Mouse (Mus musculus) ovary, postnatal 10 days (tissue): ENCODE results near the gene Vsir.

Source experiments
- DNase-seq: peaks from one replicate; pipeline ENCODE4 v3.0.0; 2022; ENCODE audit warnings: low spot score

Vsir gene

DNA sequence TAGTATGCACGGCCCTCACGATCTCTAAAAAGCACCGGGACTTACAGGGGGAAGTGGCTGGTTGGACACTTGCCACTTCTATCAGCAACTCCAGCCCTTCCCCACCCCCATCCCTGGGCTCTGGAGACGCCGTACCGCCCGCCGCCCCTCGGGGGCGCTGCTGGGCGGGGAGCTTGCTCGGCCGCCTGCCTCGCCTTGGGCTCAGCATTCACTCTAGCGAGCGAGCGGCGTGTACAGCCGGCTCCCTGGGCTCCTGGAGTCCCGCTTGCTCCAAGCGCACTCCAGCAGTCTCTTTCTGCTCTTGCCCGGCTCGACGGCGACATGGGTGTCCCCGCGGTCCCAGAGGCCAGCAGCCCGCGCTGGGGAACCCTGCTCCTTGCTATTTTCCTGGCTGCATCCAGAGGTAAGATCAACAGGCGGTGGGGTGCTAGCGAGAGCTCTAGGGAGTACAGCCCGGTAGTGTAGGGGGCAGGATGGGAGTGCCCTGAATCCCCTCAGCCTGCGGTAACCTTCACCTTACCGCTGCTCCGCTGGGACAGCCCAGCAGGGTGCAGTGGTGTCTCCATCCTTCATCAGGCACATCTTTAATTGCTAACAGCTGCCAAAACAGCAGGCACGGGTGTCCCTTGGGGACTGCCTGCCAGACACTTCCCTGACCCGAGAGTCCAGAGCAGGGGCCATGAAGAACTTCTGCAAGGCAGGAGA is at the start of gene Vsir:
TSS of gene Vsir (plus strand) at position 151 of the 705 bp plus-strand sequence.
- peak; percentile 56 for DNase-seq

DNA sequence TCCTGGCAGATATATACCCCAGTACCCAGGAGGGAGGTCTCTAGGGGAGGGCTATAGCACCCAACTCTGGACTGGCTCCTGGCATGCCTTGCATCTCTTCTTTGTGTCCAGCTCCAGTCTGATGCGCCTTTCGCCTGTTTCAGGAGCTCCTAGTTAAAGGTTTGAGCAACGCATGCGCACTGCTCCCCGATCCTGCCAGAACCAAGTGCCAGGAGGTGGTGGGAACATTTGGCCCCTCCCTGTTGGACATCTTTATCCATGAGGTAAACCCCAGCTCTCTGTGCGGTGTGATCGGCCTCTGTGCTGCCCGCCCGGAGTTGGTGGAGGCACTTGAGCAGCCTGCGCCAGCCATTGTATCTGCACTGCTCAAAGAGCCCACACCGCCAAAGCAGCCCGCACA is 47.0 kb upstream of the Vsir start:
- DNase-seq, result no peak

DNA sequence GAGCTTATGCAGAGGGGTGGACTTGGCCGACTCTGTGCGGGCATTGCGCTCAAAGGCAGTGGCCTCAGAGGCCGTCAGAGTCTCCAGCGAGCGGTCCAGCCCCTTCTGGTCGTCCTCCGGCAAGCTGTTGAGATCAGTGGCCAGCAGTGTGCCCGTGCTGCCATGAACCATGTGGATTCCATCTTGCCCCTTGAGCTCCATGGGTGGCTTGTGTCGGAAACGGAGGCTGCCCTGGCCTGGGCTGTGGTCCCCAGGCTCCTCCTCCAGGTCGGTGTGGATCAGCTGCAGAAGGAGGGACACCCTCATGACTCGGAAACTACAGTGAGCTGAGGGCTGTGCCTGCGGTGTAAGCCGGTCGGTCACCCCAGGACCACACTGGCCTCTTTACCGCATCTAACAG is 43.2 kb upstream of the Vsir start:
- DNase-seq, result no peak

- DNase-seq, result peak; percentile 52
Observed at GRCm38 (mm10) chr10:60304854-60305628, 41.6 kb upstream of the Vsir start.

DNA sequence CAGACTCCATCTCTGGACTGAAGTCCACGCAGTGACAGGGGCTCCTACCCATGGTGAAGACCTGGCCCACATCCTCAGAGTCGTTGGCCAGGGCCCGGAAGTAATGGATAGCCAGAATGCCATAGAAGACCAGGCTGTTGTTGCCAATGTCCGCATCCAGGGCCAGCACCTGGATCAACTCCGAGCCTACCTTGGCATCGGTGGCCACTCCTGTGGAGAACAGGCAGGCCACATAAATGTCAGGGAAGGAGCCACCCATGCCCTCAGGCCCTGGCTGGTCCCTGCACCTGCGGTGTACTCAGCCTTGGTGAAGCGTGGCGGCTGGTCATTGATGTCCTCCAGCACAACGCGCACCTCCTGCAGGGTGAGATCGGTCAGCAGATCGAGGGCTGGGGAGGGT is 36.0 kb upstream of the Vsir start:
- no peak for DNase-seq

- DNase-seq, result no peak
Observed at GRCm38 (mm10) chr10:60313606-60314005, 33.0 kb upstream of the Vsir start.

- no peak for DNase-seq
Observed at GRCm38 (mm10) chr10:60316166-60316565, 30.5 kb upstream of the Vsir start.

- DNase-seq, result no peak
Observed at GRCm38 (mm10) chr10:60328963-60329650, 17.5 kb upstream of the Vsir start.

DNA sequence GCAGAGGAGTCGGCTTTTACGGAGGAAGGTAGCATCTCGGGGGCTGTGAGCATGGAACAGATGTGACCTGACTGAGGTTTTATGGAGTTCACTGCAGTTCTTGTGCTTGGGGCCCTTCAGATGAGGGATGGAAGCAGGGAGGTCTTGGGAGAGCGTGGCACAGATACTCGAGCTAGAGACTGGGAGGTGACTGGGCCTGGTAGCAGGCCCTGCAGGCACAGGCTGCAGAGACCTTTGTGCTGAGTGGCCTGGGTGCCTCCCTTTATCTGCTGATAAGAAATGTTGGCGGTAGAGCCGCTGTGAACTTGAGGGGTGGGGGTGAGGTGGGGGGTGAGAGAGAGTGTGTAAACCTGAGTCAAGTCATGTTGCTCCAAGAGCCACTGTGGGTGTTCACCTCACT is 12.1 kb upstream of the Vsir start:
- DNase-seq, result no peak

DNA sequence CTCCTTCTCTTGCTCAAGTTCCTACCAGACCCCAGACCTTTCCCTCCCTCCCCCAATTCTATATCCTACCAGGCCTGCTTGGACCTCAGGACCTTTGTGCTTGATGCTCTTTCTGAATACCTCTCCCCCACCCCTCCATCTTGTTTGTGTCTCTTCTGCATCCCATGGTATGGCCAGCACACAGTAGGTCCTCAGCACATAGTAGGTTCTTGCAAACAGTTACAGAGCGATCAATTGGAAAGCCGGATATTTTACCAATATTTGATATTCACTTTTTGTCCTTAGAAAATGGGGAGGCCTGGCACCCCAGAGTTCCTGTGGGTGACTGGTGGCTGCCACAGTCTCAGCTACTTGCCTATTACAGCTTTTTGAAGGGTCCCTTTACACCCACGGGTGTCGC is 11.6 kb upstream of the Vsir start:
- DNase-seq, result no peak

DNA sequence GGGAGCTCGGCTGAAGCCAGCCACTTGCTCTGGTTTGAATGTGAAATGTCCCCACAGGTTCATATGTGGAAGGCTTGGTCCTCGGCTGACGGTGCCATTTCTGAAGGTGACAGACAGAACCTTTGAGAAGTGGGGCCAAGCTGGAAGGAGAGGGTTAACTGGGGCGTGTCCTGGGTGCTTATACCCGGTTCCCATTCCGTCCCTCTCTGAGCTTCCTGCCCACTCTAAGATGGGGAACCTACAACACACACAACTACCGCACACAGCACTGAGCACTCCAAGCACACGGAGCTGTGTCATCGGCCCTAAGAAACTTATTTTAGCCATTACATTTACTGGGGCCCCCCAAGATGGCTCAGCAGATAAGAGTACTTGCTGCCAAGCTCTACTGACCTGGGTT is 5.1 kb upstream of the Vsir start:
- DNase-seq, result no peak

GRCm38 (mm10) chr10:60344111-60344510 is 2.5 kb upstream of the Vsir start:
- DNase-seq, result no peak

GRCm38 (mm10) chr10:60346056-60346455 is 595 bp upstream of the Vsir start:
- DNase-seq, result no peak

DNA sequence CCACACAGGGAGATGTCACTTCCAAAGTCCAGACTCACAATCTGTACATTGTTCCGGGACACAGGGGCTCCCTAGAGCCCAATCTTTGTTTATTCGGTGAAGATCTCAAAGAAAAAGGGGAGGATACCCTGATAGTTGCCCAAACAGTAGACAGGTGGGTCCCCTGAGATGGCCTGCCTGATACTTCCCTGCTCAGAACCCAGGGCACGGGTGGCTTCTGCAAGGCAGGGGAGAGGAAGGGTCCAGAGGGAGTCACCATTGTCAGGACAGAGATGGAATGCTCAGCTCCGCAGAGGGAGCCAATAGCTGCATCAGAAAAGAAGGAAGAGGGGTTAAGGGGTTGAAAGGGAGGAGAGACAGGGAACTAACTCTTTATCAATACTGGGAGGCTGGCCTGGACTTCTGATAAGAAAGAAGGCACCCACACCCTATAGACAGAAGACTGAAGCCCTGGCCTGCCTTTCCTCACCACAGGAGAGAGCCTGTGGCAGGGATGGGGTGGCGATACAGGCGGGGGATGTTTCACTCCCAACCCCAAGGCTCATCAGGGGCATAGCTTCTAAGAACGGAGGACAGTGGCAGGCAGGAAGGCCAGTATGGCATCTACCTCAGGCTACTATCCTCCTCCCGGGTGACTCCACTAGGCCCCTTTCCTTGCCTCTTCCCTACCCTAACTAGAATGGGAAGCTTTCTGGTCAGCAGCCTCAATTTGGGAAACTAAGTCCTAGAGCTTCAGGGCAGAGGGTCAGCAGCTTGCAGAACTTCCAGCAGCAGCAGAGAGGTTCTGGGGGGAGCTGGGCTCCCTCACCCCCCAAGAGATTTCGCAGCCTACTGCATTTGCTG is 1.3 kb downstream of the Vsir start:
- DNase-seq, result no peak

DNA sequence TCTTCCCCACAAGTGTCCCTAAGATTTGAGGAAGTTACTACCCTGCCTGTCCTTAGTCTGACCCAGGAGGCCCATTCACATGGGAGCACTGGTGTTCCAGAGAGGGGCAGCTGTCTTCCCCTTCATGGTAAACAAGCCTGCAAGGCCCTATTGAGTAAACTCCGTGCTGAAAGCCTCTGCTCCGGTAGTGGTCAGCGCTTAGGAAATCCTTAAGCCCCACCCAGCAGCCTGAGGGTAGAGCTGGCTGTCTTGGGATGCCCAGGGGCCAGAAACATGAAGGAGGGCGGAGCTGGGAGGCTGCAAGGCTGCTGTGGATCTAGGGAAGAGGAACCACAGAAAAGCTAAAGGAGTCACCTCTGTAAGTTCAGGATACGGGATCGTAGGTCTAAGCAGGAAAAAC is 2.4 kb downstream of the Vsir start:
- no peak for DNase-seq

DNA sequence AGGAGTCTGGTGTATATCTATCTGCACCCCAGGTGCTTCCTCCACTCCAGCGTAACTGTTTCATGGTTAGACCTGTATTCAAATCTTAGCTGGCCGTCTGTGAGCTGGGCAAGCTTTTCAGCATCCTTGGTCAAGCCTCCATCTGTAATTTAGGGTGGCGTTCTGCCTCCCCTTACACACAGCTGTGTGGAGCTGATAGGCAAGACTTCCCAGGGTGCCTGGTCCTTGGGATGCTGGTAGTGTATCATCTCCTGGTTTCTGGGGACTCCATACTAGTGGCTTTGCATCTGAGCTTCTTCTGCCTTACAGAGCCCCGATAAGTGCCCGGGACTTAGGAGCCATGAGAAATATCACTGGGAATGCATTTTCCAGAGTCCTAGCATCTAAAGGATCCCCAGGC is 3.0 kb downstream of the Vsir start:
- no peak for DNase-seq

- DNase-seq, result no peak
Observed at GRCm38 (mm10) chr10:60350077-60350804, 3.6 kb downstream of the Vsir start.

- peak; percentile 92 for DNase-seq
Observed at GRCm38 (mm10) chr10:60350805-60351167, 4.1 kb downstream of the Vsir start.

- no peak for DNase-seq
Observed at GRCm38 (mm10) chr10:60351248-60351647, 4.6 kb downstream of the Vsir start.

DNA sequence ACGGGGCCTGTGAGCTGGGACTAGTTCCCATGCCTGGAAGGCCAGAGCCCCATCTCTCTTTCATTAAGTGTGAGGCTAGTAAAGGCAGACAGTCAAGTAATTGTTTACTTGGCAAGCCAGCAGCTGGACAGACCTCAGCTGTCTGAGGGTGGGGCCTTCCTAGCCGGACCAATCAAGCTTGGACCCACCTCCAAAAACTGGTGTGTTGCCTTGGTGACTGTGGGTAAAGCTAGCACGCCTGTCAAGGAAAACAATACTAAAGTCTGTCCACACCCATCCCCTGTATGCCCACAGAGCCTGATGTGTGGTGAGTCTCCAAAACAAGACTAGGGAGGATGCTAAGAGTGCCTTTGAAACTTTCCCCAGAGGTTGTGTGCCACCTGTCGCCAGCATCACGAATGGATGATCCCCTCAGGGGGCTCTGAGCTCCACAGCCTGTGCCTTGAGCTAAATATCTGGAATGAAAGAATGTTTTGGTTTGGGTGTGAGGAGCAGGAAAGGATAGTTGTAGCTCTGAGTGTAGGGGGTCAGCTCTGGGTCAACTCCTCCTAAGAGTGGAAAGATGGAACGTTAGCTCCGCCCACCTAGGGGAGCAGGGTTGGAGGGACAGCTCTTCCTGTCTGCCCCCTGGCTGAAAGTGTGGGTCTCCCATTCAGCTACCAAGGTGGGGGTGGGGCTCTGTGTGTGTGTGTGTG is 5.3 kb downstream of the Vsir start:
- no peak for DNase-seq
